Mouse (Mus musculus) fibroblast of lung, adult 2 months (primary cell): Measurements from ENCODE around the gene Klk1b9.
"Not testable (repeated sequence)": the region's sequence is repeated elsewhere in the genome, so short reads cannot be mapped to it uniquely, and the experiment has no call there.

ENCODE experiments used
- DNase-seq: peaks from one replicate; pipeline ENCODE4 v3.0.0-alpha.2; 2011; ENCODE audit warnings: low read depth

The Klk1b9 gene

GRCm38 (mm10) chr7:43975761-43976160 is at the start of gene Klk1b9:
Klk1b9 (plus strand) TSS chr7:43976061.
- DNase-seq: not testable (repeated sequence)

GRCm38 (mm10) chr7:43928521-43928920 is 47.3 kb upstream of the Klk1b9 start:
- no peak for DNase-seq

GRCm38 (mm10) chr7:43932337-43932736 is 43.5 kb upstream of the Klk1b9 start:
- no peak for DNase-seq

GRCm38 (mm10) chr7:43933440-43933839 is 42.4 kb upstream of the Klk1b9 start, which contains the start of gene Klk15:
Klk15 (plus strand) TSS chr7:43933740.
- no peak for DNase-seq

- DNase-seq: no peak
Observed at GRCm38 (mm10) chr7:43934747-43935146, 41.1 kb upstream of the Klk1b9 start.

- DNase-seq: no peak
Observed at GRCm38 (mm10) chr7:43936551-43936950, 39.3 kb upstream of the Klk1b9 start.

GRCm38 (mm10) chr7:43942293-43942692 is 33.6 kb upstream of the Klk1b9 start:
- DNase-seq: not testable (repeated sequence)

- no peak for DNase-seq
Observed at GRCm38 (mm10) chr7:43944727-43945264, 31.1 kb upstream of the Klk1b9 start.

GRCm38 (mm10) chr7:43950364-43950763 is 25.5 kb upstream of the Klk1b9 start, which contains the start of gene Klk1b8:
Klk1b8 (plus strand) TSS chr7:43950664.
- no peak for DNase-seq

- DNase-seq: no peak
Observed at GRCm38 (mm10) chr7:43952703-43953102, 23.2 kb upstream of the Klk1b9 start.

GRCm38 (mm10) chr7:43966451-43966850 is 9.4 kb upstream of the Klk1b9 start, which contains the start of gene Klk1b1:
Klk1b1 (plus strand) TSS chr7:43966751.
- no peak for DNase-seq

- DNase-seq: no peak
Observed at GRCm38 (mm10) chr7:43967058-43967457, 8.8 kb upstream of the Klk1b9 start.

- DNase-seq: no peak
Observed at GRCm38 (mm10) chr7:43967612-43968011, 8.2 kb upstream of the Klk1b9 start.

- no peak for DNase-seq
Observed at GRCm38 (mm10) chr7:43985657-43986056, 9.8 kb downstream of the Klk1b9 start.

GRCm38 (mm10) chr7:43994821-43995220 is 19.0 kb downstream of the Klk1b9 start:
- not testable (repeated sequence) for DNase-seq

- not testable (repeated sequence) for DNase-seq
Observed at GRCm38 (mm10) chr7:43995577-43995976, 19.7 kb downstream of the Klk1b9 start, which contains the start of gene Klk1b11. Klk1b11 (plus strand) TSS chr7:43995877.

GRCm38 (mm10) chr7:44004847-44005246 is 29.0 kb downstream of the Klk1b9 start:
- no peak for DNase-seq

GRCm38 (mm10) chr7:44011868-44012267 is 36.0 kb downstream of the Klk1b9 start, which contains the start of gene Klk1b26:
Klk1b26 (plus strand) TSS chr7:44012168.
- DNase-seq: not testable (repeated sequence)

- not testable (repeated sequence) for DNase-seq
Observed at GRCm38 (mm10) chr7:44014666-44015065, 38.8 kb downstream of the Klk1b9 start.

GRCm38 (mm10) chr7:44015071-44015470 is 39.2 kb downstream of the Klk1b9 start:
- no peak for DNase-seq
